Mouse (Mus musculus): ENCODE data around the gene Slc8a1.

DNA sequence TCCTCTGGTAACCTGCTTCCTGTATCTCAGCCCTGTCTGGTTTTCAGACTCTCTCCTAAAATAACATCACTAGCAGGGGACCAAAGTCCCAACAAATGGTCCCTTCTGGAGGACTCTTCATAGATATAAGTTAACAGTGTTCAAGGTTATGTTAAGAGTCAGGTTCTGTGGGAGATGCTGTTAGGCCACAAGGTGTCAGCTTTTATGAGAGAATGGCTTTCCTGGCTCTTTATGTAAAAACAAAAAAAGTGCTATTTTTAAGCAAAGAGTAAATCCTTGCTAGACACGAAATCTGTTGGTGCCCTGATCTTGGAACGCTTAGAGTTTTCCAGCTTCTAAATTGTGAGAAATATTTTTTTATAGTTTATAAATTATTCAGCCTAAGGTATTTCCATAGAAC lies 377.6 kb downstream of the Slc8a1 start:
- TF ChIP-seq CTCF (IDR thresholded peaks at IDR 0.05; ENCODE audit: borderline replicate concordance, extremely low read depth, insufficient read depth, insufficient read length) = no peak
- no peak for TF ChIP-seq POLR2A (IDR thresholded peaks at IDR 0.05; ENCODE audit: borderline replicate concordance, extremely low read depth, insufficient read depth, insufficient read length, poor library complexity, severe bottlenecking)

All from brain, embryonic 14.5 days (tissue).